Mouse (Mus musculus) bone marrow macrophage, adult 2 months (primary cell): ENCODE data around the gene Limd1.

Experiments used
- CTCF ChIP-seq: IDR thresholded peaks from 2 replicates; pipeline ENCODE4 v1.5.1; 2012; ENCODE audit warnings: low read depth, mild to moderate bottlenecking, low read length, moderate library complexity
- POLR2A ChIP-seq: IDR thresholded peaks from 2 replicates; pipeline ENCODE4 v1.6.1; 2012; ENCODE audit warnings: mild to moderate bottlenecking, low read depth, low read length, borderline replicate concordance

- TF ChIP-seq POLR2A = no peak
- TF ChIP-seq CTCF = no peak
Observed at GRCm38 (mm10) chr9:123478031-123478585, 398 bp upstream of the Limd1 start.
